Mouse (Mus musculus): ENCODE results near the gene Ush2a.

DNA sequence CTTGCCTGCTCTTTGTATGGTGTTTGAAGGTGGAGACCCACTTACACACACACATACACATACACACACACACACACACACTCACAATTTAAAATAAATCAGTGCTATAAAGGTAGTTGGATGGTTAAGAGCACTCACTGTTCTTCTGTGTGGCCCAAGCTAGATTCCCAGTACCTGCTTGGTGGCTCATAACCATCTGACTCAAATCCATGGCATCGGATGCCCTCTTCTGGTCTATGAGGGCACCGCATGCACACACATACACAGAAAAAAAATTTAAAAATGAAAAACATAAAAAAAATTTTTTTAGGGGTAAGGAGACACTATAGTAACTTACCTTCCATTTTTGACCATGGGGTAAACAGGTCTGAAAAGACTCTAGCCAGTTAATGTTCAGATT lies 593.2 kb downstream of the Ush2a start:
- no peak for TF ChIP-seq CTCF (IDR thresholded peaks at IDR 0.05; ENCODE audit: insufficient read depth, low read depth, low read length)
- TF ChIP-seq POLR2A (IDR thresholded peaks at IDR 0.05; ENCODE audit: insufficient read depth, low read depth, low read length) = no peak

Data from olfactory bulb, adult 2 months (tissue).